Mouse (Mus musculus) T-helper 1 cell (primary cell): ENCODE data around the gene Gstm3.
"Not testable (repeated sequence)": the region's sequence is repeated elsewhere in the genome, so short reads cannot be mapped to it uniquely, and the experiment has no call there.

ENCODE experiments used
- in situ Hi-C: fragments of 300-600 bp; cut with MboI, MseI; formaldehyde crosslinking; loops from one replicate; pipeline ENCODE4 v1.15.1; 2025; ENCODE audit warnings: high pct_unique_total_duplicates

Gstm3 gene

GRCm38 (mm10) chr3:107974237-107974636 lies 5.2 kb upstream of the Gstm3 start:
- in situ Hi-C loops: no loop called here

- in situ Hi-C loops: no loop called here
Measured at GRCm38 (mm10) chr3:107972070-107972469, 3.0 kb upstream of the Gstm3 start.

- in situ Hi-C loops: not testable (repeated sequence)
Measured at GRCm38 (mm10) chr3:107971101-107971500, 2.0 kb upstream of the Gstm3 start.

GRCm38 (mm10) chr3:107966631-107967030 lies 2.5 kb downstream of the Gstm3 start:
- in situ Hi-C loops: no loop called here

- in situ Hi-C loops: no loop called here
Measured at GRCm38 (mm10) chr3:107965592-107965991, 3.5 kb downstream of the Gstm3 start.

GRCm38 (mm10) chr3:107964656-107965308 lies 4.3 kb downstream of the Gstm3 start:
- in situ Hi-C loops: no loop called here

- in situ Hi-C loops: no loop called here
Measured at GRCm38 (mm10) chr3:107964026-107964425, 5.1 kb downstream of the Gstm3 start.

GRCm38 (mm10) chr3:107955260-107955659 lies 13.8 kb downstream of the Gstm3 start:
- in situ Hi-C loops: not testable (repeated sequence)

- in situ Hi-C loops: no loop called here
Measured at GRCm38 (mm10) chr3:107953906-107954305, 15.2 kb downstream of the Gstm3 start.

GRCm38 (mm10) chr3:107953328-107953755 lies 15.7 kb downstream of the Gstm3 start:
- in situ Hi-C loops: no loop called here

- in situ Hi-C loops: no loop called here
Measured at GRCm38 (mm10) chr3:107950531-107950930, 18.6 kb downstream of the Gstm3 start.

GRCm38 (mm10) chr3:107949461-107949860 lies 19.6 kb downstream of the Gstm3 start:
- in situ Hi-C loops: not testable (repeated sequence)

- in situ Hi-C loops: no loop called here
Measured at GRCm38 (mm10) chr3:107945729-107946128, 23.4 kb downstream of the Gstm3 start.

- in situ Hi-C loops: no loop called here
Measured at GRCm38 (mm10) chr3:107943239-107943990, 25.7 kb downstream of the Gstm3 start, which contains the start of gene Gstm6. Gstm6 (minus strand) TSS chr3:107943749.

- in situ Hi-C loops: no loop called here
Measured at GRCm38 (mm10) chr3:107941261-107941660, 27.8 kb downstream of the Gstm3 start.

GRCm38 (mm10) chr3:107940524-107940923 lies 28.6 kb downstream of the Gstm3 start:
- in situ Hi-C loops: no loop called here

- in situ Hi-C loops: no loop called here
Measured at GRCm38 (mm10) chr3:107939830-107940229, 29.3 kb downstream of the Gstm3 start.

GRCm38 (mm10) chr3:107939403-107939802 lies 29.7 kb downstream of the Gstm3 start:
- in situ Hi-C loops: no loop called here

GRCm38 (mm10) chr3:107935888-107936287 lies 33.2 kb downstream of the Gstm3 start:
- in situ Hi-C loops: no loop called here

- in situ Hi-C loops: no loop called here
Measured at GRCm38 (mm10) chr3:107935268-107935667, 33.8 kb downstream of the Gstm3 start.

GRCm38 (mm10) chr3:107932128-107932527 lies 37.0 kb downstream of the Gstm3 start:
- in situ Hi-C loops: no loop called here

GRCm38 (mm10) chr3:107931670-107932069 lies 37.4 kb downstream of the Gstm3 start, which contains the start of gene Gstm7:
Gstm7 (minus strand) TSS chr3:107931817.
- in situ Hi-C loops: no loop called here

GRCm38 (mm10) chr3:107931134-107931533 lies 37.9 kb downstream of the Gstm3 start:
- in situ Hi-C loops: no loop called here
